In the genomic region with DNA sequence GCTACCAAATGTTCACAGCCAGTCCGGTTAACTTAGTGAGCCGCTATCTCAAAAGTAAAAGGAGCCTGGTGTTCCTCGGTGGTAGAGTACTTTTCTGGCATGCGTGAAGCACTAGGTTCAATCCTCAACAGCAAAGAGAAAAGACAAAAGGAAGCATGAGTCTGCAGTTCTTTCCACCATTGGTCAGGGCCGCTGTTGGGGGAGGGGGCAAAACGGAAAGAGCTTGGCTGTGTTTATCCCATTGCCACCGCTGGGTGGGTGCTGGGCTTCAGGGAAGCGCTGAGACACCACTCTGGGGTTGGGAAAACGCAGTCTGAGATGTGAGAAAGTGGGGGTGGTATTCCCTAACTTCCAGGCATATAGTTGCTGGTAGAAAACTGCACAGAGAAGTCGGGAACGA, we compare ENCODE assay signal across 27 mouse cellular contexts. TPM values are rescaled to one million over a fixed set of nuclear protein-coding genes. Genes with fewer than 3 reads are reported as not detected.
DNase-seq lines count a peak whose midpoint lies in the region; ATAC-seq and TF ChIP-seq lines count a peak whose summit lies in the region.
"Had no signal": no experiment of that assay in that cellular context is flagged by ENCODE, and none has a peak within 500 bp of the region (broad histone marks: within the 10 kb centered on the region; RNA-seq: fewer than 3 reads in every experiment).

No protein-coding gene starts in this region.

- no peak for TF ChIP-seq CTCF in liver, postnatal 0 days (IDR thresholded peaks at IDR 0.05; ENCODE audit: low read depth)
- TF ChIP-seq CTCF in E14TG2a.4 (conservative IDR thresholded peaks at IDR 0.05; ENCODE audit: low read length) (no peak), ES-Bruce4 (IDR thresholded peaks at IDR 0.05; ENCODE audit: low read depth, low read length) (no peak)

- H3K27me3 ChIP-seq in liver, embryonic 11.5 days (replicated peaks; ENCODE audit: control insufficient read depth, insufficient read depth, low read length) = no peaks in the 10 kb centered on the region
- H3K27me3 ChIP-seq in liver, postnatal 0 days (ENCODE audit: insufficient read depth, low read length) = no peaks in the 10 kb centered on the region
- H3K27me3 ChIP-seq in E14TG2a.4 (ENCODE audit: insufficient read depth, low read length) (no peaks in the 10 kb centered on the region), ES-Bruce4 (ENCODE audit: control insufficient read depth, insufficient read depth, low read length, poor library complexity, severe bottlenecking) (no peaks in the 10 kb centered on the region)
- H3K27me3 ChIP-seq: hindbrain, embryonic 15.5 days; kidney, embryonic 15.5 days; liver, embryonic 15.5 days had no signal

- H3K4me3 ChIP-seq in liver, embryonic 11.5 days (ENCODE audit: low read depth, low read length) = no peak overlapping the region
- H3K4me3 ChIP-seq in liver, postnatal 0 days (ENCODE audit: low read depth, low read length) = no peak overlapping the region
- H3K4me3 ChIP-seq in E14TG2a.4 (replicated peaks; ENCODE audit: low read length) (peak overlapping the region; percentile 24; the same call in 1 of the 2 replicates), ES-Bruce4 (ENCODE audit: low read depth, low read length) (peak overlapping the region; percentile 24)
- H3K4me3 ChIP-seq: heart, adult 2 months; hindbrain, embryonic 10.5 days; hindbrain, embryonic 15.5 days; kidney, embryonic 15.5 days; left cerebral cortex, adult 2 months; liver, embryonic 15.5 days had no signal

- no peaks in the 10 kb centered on the region for H3K36me3 ChIP-seq in liver, embryonic 11.5 days (ENCODE audit: control insufficient read depth, insufficient read depth, low read length)
- H3K36me3 ChIP-seq in liver, postnatal 0 days (replicated peaks; ENCODE audit: insufficient read depth, low read length) = no peaks in the 10 kb centered on the region
- H3K36me3 ChIP-seq in E14TG2a.4 (ENCODE audit: insufficient read depth, low read length) = no peaks in the 10 kb centered on the region
- no peaks in the 10 kb centered on the region for H3K36me3 ChIP-seq in ES-Bruce4 (ENCODE audit: control insufficient read depth, insufficient read depth, low read length, poor library complexity, severe bottlenecking)
- H3K36me3 ChIP-seq: hindbrain, embryonic 10.5 days; hindbrain, embryonic 15.5 days; kidney, embryonic 15.5 days; liver, embryonic 15.5 days had no signal

- no peaks in the 10 kb centered on the region for H3K4me1 ChIP-seq in liver, embryonic 11.5 days (replicated peaks; ENCODE audit: control insufficient read depth, insufficient read depth, low read length)
- H3K4me1 ChIP-seq in liver, postnatal 0 days (ENCODE audit: insufficient read depth) = no peaks in the 10 kb centered on the region
- H3K4me1 ChIP-seq in E14TG2a.4 (replicated peaks; ENCODE audit: low read depth, low read length) (peaks cover 44% of the 10 kb centered on the region), ES-Bruce4 (ENCODE audit: control insufficient read depth, insufficient read depth, low read length) (peaks cover 4% of the 10 kb centered on the region)
- H3K4me1 ChIP-seq: liver, embryonic 15.5 days had no signal

- ATAC-seq in liver, embryonic 11.5 days (replicated peaks; ENCODE audit: low FRiP score) = 0 out of 2 replicates have a peak, but pooled peaks have one; percentile 36
- ATAC-seq in liver, postnatal 0 days = no peak
- ATAC-seq: forebrain, embryonic 14.5 days; inflammation-experienced regulatory T-cells, adult 6 months; lung, postnatal 0 days; midbrain, embryonic 16.5 days had no signal

- no peaks in the 10 kb centered on the region for H3K9me3 ChIP-seq in liver, embryonic 11.5 days (ENCODE audit: control insufficient read depth, low read length)
- no peaks in the 10 kb centered on the region for H3K9me3 ChIP-seq in liver, postnatal 0 days (ENCODE audit: low read length)
- H3K9me3 ChIP-seq in E14TG2a.4 (ENCODE audit: low read length) (0 out of 2 replicates have a peak, but pooled peaks cover 1% of the 10 kb centered on the region), ES-Bruce4 (replicated peaks; ENCODE audit: control insufficient read depth, insufficient read depth, low read length, poor library complexity, severe bottlenecking) (peaks cover 16% of the 10 kb centered on the region)
- H3K9me3 ChIP-seq: hindbrain, embryonic 10.5 days; hindbrain, embryonic 15.5 days; kidney, embryonic 15.5 days; liver, embryonic 15.5 days had no signal

- no peak overlapping the region for H3K4me2 ChIP-seq in liver, embryonic 11.5 days
- no peak overlapping the region for H3K4me2 ChIP-seq in liver, postnatal 0 days (ENCODE audit: low read depth, low read length)
- H3K4me2 ChIP-seq: hindbrain, embryonic 15.5 days; kidney, embryonic 15.5 days; liver, embryonic 15.5 days had no signal

- 46% methylated on average over 11 of the region's 11 CpGs for WGBS in liver, embryonic 11.5 days
- 50% methylated on average over 11 of the region's 11 CpGs for WGBS in liver, postnatal 0 days (ENCODE audit: insufficient replicate concordance)

- H3K27ac ChIP-seq in liver, embryonic 11.5 days (ENCODE audit: low read depth, low read length) = no peak overlapping the region
- H3K27ac ChIP-seq in liver, postnatal 0 days (ENCODE audit: low read depth) = no peak overlapping the region
- H3K27ac ChIP-seq in ES-Bruce4 (ENCODE audit: insufficient read depth, low read length) = peak overlapping the region; percentile 48
- H3K27ac ChIP-seq: heart, adult 2 months; hindbrain, embryonic 10.5 days; hindbrain, embryonic 15.5 days; kidney, embryonic 15.5 days; left cerebral cortex, adult 2 months; liver, embryonic 15.5 days had no signal

- TF ChIP-seq POLR2A in ES-Bruce4 (IDR thresholded peaks at IDR 0.05; ENCODE audit: insufficient read depth, low read length) = no peak

- no peak for TF ChIP-seq EP300 in liver, postnatal 0 days (IDR thresholded peaks at IDR 0.05; ENCODE audit: low read depth)
- peak; percentile 83; the same call in 1 of the 2 replicates for TF ChIP-seq EP300 in ES-Bruce4 (IDR thresholded peaks at IDR 0.05; ENCODE audit: insufficient read depth, low read depth, low read length)

- no peak overlapping the region for H3K9ac ChIP-seq in liver, embryonic 11.5 days (ENCODE audit: low read depth, low read length)
- no peak overlapping the region for H3K9ac ChIP-seq in liver, postnatal 0 days (replicated peaks)
- peak overlapping the region; percentile 45; the same call in 1 of the 2 replicates for H3K9ac ChIP-seq in ES-Bruce4 (ENCODE audit: low read depth, poor library complexity, severe bottlenecking)
- H3K9ac ChIP-seq: hindbrain, embryonic 15.5 days; kidney, embryonic 15.5 days; liver, embryonic 15.5 days had no signal

- DNase-seq in liver, embryonic 11.5 days (ENCODE audit: low spot score) = no peak
- no peak for DNase-seq in liver, postnatal 0 days
- DNase-seq in ZHBTc4 (ENCODE audit: low read depth, low spot score) = peak; percentile 90
- DNase-seq in gastrocnemius, postnatal 10 days = no peak
- no peak for DNase-seq in right cerebral cortex, postnatal 10 days (ENCODE audit: low spot score in 2 of 2)
- no peak for DNase-seq in thymus, adult 18-20 months
- DNase-seq: adrenal gland, adult 8-10 months; B cell, adult 2 months; cerebellum, adult 8-10 months; gastrocnemius, postnatal 36 days; heart, adult 2 months; heart, postnatal 14 days; kidney, adult 18-20 months; kidney, postnatal 25 days; spleen, adult 18-20 months; thymus, postnatal 4 days had no signal

RNA-seq across cellular contexts. Expression of a gene that starts 58.6 kb away (rescaled TPM):
- 1.7 and 1.9 TPM in 2 replicates for polyA plus RNA-seq in liver, embryonic 11.5 days (2014; fragmentation: Nextera tagmentation; extraction: Ambion mirVana)
- 1.5 and 1.7 TPM in 2 replicates for polyA plus RNA-seq in liver, postnatal 0 days (2015; fragmentation: Nextera tagmentation; extraction: Ambion mirVana)
- 106 and 108 TPM in 2 replicates for polyA plus RNA-seq in ES-Bruce4 (2011; ENCODE audit: insufficient read depth, insufficient read length, low read depth, missing spikeins)
- total RNA-seq in gastrocnemius, postnatal 10 days (2021) = 1 to 10 TPM; 4.4 to 6.3 TPM

Comparison
In these comparisons a context has a peak if more than half of its experiments do, and no peak if none do; other contexts are left out.
1. H3K4me3 ChIP-seq: peak in E14TG2a.4 (single experiment) and ES-Bruce4 (single experiment); none in liver, embryonic 11.5 days (single experiment) and liver, postnatal 0 days (single experiment).
2. RNA of a gene that starts 58.6 kb away (polyA plus RNA-seq): 106 to 108 TPM in ES-Bruce4; 1.7 to 1.9 TPM in liver, embryonic 11.5 days and 1.5 to 1.7 TPM in liver, postnatal 0 days; every median in the first group is over 10 times any median in the second.